Mouse (Mus musculus) brown adipose tissue, adult 24 weeks (tissue): ENCODE results near the gene Wdr59. TPM values are rescaled to one million over a fixed set of nuclear protein-coding genes. Genes with fewer than 3 reads are reported as not detected.
A peak's percentile ranks its signal among the peaks of the same experiment; 100 is the strongest.

Source experiments
- H3K27ac ChIP-seq: fragments of 200-500 bp; replicated peaks from 2 replicates; pipeline ENCODE4 v1.5.1; 2012; ENCODE audit warnings: low read depth, mild to moderate bottlenecking, low read length
- H3K4me1 ChIP-seq: fragments of 200-500 bp; 2 replicates; pipeline ENCODE4 v1.6.1; 2012; ENCODE audit warnings: low read length, mixed read lengths; ENCODE audit not compliant: control insufficient read depth, insufficient read depth, insufficient read length
- H3K4me3 ChIP-seq: fragments of 200-500 bp; 2 replicates; pipeline ENCODE4 v1.5.1; 2012; ENCODE audit warnings: low read depth, mild to moderate bottlenecking, low read length, moderate library complexity; ENCODE audit not compliant: insufficient read depth
- polyA plus RNA-seq: library from polyadenylated mRNA; stranded (reverse); fragments of >200 nt; gene quantifications from 2 replicates; pipeline ENCODE4 v1.2.4, GENCODE M21; 2012; ENCODE audit not compliant: missing spikeins, insufficient read depth, insufficient read length

Gene Wdr59
- polyA plus RNA-seq, 1 experiment, result 4.6 TPM

- H3K4me3 ChIP-seq, result peak overlapping the region; percentile 24; the same call in 1 of the 2 replicates
- H3K4me1 ChIP-seq, result peaks cover 21% of the 10 kb centered on the region
- peak overlapping the region; percentile 98 for H3K27ac ChIP-seq
Measured at GRCm38 (mm10) chr8:111550002-111550870, 28.3 kb upstream of the Wdr59 start.

- Histone ChIP-seq H3K27ac (peak overlapping the region; percentile 62), H3K4me3 (no peak overlapping the region), H3K4me1 (peaks cover 21% of the 10 kb centered on the region)
Measured at GRCm38 (mm10) chr8:111548201-111548600, 26.3 kb upstream of the Wdr59 start.

- no peak overlapping the region for H3K4me3 ChIP-seq
- H3K27ac ChIP-seq, result no peak overlapping the region; the same call in 1 of the 2 replicates
- peaks cover 25% of the 10 kb centered on the region for H3K4me1 ChIP-seq
Measured at GRCm38 (mm10) chr8:111547144-111547543, 25.3 kb upstream of the Wdr59 start.

GRCm38 (mm10) chr8:111545406-111546156 is 23.7 kb upstream of the Wdr59 start:
- Histone ChIP-seq H3K4me3 (no peak overlapping the region), H3K4me1 (peaks cover 22% of the 10 kb centered on the region), H3K27ac (no peak overlapping the region)

GRCm38 (mm10) chr8:111543712-111544380 is 22.0 kb upstream of the Wdr59 start:
- H3K27ac ChIP-seq, result peak overlapping the region; percentile 58
- H3K4me3 ChIP-seq, result no peak overlapping the region
- H3K4me1 ChIP-seq, result peaks cover 26% of the 10 kb centered on the region

GRCm38 (mm10) chr8:111539422-111540076 is 17.7 kb upstream of the Wdr59 start:
- Histone ChIP-seq H3K27ac (peak overlapping the region; percentile 61), H3K4me3 (peak overlapping the region; percentile 36), H3K4me1 (peaks cover 17% of the 10 kb centered on the region)

GRCm38 (mm10) chr8:111538194-111538593 is 16.3 kb upstream of the Wdr59 start:
- Histone ChIP-seq H3K4me1 (peaks cover 17% of the 10 kb centered on the region), H3K4me3 (peak overlapping the region; percentile 98), H3K27ac (peak overlapping the region; percentile 89)

- Histone ChIP-seq H3K4me1 (peaks cover 13% of the 10 kb centered on the region), H3K4me3 (peak overlapping the region; percentile 98), H3K27ac (peak overlapping the region; percentile 89)
Measured at GRCm38 (mm10) chr8:111537765-111538158, 15.9 kb upstream of the Wdr59 start.

- H3K4me3 ChIP-seq, result peak overlapping the region; percentile 98
- peak overlapping the region; percentile 89 for H3K27ac ChIP-seq
- H3K4me1 ChIP-seq, result peaks cover 13% of the 10 kb centered on the region
Measured at GRCm38 (mm10) chr8:111536978-111537764, 15.3 kb upstream of the Wdr59 start.

- peak within 1 kb of the TSS; percentile 98 for H3K4me3 ChIP-seq
- H3K27ac ChIP-seq, result peak within 1 kb of the TSS; percentile 95
- H3K4me1 ChIP-seq, result peaks cover 10% of the 10 kb centered on the region
Measured at GRCm38 (mm10) chr8:111536031-111536977, 14.4 kb upstream of the Wdr59 start, which contains the start of gene Znrf1. Gene Znrf1, plus strand, starts transcription at chr8:111536097.

- H3K4me3 ChIP-seq, result no peak overlapping the region
- peaks cover 7% of the 10 kb centered on the region for H3K4me1 ChIP-seq
- no peak overlapping the region for H3K27ac ChIP-seq
Measured at GRCm38 (mm10) chr8:111535491-111535890, 13.6 kb upstream of the Wdr59 start.

- no peak overlapping the region for H3K27ac ChIP-seq
- no peak overlapping the region for H3K4me3 ChIP-seq
- no peaks in the 10 kb centered on the region; the same call in 1 of the 2 replicates for H3K4me1 ChIP-seq
Measured at GRCm38 (mm10) chr8:111533503-111533902, 11.6 kb upstream of the Wdr59 start.

- H3K27ac ChIP-seq, result no peak overlapping the region
- H3K4me3 ChIP-seq, result no peak overlapping the region
- H3K4me1 ChIP-seq, result no peaks in the 10 kb centered on the region
Measured at GRCm38 (mm10) chr8:111531621-111532020, 9.7 kb upstream of the Wdr59 start.
